Mouse (Mus musculus): ENCODE data around the gene Srpx2.
A peak's percentile ranks its signal among the peaks of the same experiment; 100 is the strongest.

The Srpx2 gene

DNA sequence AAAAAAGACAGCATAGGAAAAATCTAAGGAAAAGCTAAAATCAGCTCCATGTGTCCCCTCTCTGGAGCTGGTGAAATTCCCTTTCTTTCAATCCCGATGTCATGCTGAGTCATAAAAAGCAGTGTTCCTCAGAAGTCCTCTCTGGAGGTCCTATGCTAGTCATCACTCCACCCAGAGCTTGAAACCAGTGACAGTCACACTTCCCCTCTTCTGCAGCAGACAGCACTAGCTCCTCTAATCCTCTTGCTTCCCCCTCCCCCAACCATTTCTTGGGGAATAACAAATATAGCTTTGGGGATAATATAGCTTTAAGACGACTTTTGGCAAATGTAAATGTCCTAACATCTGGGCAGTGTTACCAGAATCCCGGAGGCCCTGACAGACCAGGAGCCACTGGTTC is at the start of gene Srpx2:
TSS of gene Srpx2 (plus strand) at position 166 of the 400 bp plus-strand sequence.
- no peak for DNase-seq (ENCODE audit: low read depth, low spot score)

DNA sequence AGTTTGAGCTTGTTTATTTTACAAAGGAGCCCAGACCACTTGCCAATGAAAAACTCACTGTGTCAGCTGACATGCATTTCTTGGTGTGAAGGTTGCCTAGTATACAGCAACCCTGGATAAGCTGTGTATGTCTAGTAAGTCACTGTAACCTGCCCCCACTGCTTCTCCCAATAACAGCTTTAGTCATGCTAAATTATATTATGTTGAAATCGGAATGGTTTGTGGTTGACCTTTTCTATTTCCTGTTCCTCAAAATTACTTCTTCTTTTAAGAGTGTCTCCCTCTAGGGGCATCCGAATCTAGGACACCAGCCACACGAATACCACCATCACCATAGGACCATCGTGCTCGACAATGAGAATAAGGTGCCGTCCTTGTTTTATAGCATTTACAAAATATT is 38.5 kb upstream of the Srpx2 start:
- no peak for DNase-seq (ENCODE audit: low read depth, low spot score)

DNA sequence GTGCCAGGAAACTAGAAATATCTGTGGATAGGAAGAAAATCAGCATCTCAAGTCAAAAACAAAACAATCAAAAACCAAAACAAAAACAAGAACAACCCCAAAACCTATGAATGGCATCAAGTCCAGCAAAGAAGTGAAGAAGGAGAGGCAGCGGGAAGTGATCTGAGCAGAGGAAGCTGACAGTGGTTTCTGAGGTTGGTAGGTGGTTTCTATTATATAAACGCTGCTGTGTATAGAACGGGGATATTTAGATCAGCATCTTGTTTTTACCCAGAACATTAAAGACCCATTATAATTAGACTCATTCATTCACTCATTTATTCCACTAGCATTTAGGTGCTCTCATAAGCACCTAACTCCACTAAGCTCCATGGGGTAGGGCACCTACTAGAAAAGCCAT is 20.9 kb upstream of the Srpx2 start:
- no peak for DNase-seq (ENCODE audit: low read depth, low spot score)

DNA sequence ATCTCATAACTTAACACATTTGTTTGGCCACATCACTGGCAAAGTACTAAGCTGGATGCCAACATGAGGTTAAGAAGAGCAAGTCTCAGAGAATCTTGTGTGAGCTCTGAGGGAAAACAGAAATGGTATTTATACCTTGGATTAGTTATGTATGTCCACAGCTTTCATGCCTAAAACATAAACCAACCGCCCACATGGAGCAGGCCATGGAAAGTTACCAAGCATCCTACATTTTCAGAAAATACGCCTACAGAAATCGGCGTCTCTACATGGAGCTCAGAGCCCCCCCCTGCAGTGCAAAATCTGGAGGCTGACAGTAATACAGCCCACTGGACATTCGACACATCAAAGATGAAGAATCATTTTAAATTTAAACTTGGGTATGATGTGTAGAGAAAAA is 20.1 kb upstream of the Srpx2 start:
- DNase-seq (ENCODE audit: low read depth, low spot score) = no peak

DNA sequence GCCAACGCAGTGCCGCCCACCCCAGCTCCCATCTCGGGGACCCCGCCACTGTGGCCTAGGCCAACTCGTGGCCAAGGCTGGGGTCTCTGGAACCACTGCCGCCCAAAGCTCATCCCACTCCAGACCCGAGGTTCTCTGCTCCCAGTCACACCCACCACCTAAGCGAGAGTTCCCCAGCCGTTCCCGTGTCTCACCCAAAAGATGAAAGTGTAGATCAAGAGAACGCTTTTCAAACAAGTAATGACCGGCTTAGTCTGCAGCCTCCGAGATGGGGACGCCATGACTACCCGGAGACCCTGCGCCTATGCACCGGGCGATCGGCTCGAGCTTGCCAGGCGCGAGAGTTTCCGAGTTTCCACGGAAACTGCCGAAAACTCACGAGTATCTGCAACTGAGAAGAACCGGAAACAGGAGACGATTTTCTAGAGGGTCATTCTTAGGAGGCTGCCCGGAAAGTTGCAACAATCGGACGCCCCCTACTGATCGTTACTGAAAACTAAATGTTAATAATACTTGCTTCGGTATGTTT is 10.1 kb upstream of the Srpx2 start, which contains the start of gene Tspan6:
TSS of gene Tspan6 (minus strand) at position 416 of the 529 bp plus-strand sequence.
- DNase-seq (ENCODE audit: low read depth, low spot score) = peak; percentile 76

DNA sequence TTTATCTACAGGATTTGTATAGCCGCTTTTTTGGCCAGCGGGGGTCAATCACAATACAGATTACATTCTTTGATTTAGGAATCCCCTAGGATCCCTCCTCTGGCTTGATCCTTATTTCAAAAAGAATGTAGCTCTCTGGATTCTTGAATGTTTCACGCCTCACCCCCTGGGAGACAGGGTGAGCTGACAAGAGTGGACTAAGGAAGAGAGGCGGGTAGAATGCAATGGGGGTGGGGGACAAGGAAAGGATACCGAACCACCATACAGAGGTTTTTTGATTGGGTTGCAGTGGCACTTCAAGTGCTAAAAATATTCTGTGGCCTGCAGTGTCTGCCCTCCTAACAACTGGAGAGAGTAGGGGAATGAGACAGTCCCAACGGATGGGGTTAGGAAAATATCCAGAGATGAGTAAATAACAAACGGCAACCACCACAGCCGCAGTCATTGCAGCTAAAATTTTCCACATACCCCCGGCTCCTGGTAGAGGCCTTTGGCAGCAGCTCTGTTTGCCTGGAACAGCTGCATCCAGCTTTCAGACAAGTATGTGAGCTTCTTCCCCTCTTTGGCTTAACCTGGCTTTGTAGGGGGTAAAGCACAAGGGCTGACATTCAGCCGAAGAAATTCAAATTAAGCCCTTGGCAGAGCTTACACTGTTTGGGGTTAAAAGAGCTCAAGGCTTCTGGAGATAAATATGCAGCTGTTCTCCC is 3.3 kb downstream of the Srpx2 start:
- no peak for DNase-seq (ENCODE audit: low read depth, low spot score)

DNA sequence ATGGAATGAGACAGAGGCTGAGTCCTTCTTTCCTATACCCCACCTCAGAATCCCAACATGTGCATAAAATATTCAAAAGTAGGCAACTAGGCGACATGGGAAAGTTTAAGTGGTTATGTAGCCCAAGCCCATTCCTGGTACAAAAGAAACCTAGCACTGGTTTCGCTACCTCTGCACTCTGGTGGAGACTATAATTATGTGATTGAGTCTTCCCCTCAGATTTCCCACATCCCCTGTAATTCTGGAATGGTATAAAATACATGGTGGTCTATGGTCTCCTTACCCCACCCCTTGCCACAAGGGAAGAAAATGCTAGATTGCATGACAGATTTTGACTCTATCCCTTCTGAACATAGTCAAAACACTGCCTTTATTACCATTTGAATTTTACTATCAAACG is 4.8 kb downstream of the Srpx2 start:
- no peak for DNase-seq (ENCODE audit: low read depth, low spot score)

DNA sequence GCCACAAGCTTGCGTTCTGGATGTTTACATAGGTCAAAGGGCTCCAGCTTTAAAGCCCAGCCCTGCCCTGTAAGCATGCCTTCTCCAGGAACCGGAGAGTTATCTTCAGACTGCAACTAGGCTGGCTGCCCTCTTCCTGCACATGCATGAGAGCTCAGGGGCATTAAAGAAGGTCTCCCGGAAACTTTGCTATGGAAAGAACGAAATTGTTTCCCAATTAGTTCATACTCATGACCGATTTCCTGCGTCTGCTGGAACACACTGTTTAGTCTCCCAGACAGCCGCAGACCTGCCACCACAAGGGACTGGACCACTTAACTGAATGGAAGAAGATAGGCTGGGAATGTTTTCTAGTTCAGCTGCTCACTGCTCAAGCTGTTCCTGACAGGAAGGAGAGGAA is 6.0 kb downstream of the Srpx2 start:
- DNase-seq (ENCODE audit: low read depth, low spot score) = no peak

DNA sequence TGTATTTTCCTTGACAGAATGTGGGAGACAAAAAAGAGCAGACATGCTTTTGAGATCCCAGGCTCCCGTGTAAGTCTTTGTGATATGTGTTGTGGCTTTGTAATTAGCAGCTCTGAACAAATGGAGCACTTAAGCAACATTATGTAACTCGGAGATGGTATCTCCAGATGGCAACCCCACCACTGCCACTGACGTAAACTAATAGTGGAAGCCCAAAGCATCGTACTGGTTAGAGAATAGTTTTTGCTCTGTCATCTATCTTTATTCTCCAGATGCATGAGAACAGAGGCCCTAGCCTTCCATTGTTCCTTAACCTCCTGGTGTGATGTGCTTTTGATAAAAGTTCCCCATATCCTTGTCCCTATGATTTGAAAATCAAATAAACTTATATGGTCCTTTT is 13.0 kb downstream of the Srpx2 start:
- no peak for DNase-seq (ENCODE audit: low read depth, low spot score)

DNA sequence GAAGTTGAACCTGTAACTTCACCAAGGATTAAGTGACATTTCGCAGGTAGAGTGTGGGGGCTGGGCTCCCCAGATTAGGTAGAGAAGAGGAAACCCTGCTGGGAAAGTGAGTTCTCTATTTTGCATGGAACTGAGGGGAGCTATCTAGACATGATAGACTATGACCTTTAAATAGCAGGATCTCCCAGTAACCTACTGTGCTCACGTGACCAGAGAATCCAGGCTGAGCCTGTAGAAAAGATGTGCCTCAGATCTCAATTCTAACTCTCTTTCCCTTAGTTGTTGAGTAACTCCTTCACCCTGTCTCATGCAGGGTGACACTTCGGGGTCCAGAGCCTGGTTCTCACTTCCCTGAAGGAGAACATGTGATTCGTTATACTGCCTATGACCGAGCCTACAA is 18.5 kb downstream of the Srpx2 start:
- no peak for DNase-seq (ENCODE audit: low read depth, low spot score)

DNA sequence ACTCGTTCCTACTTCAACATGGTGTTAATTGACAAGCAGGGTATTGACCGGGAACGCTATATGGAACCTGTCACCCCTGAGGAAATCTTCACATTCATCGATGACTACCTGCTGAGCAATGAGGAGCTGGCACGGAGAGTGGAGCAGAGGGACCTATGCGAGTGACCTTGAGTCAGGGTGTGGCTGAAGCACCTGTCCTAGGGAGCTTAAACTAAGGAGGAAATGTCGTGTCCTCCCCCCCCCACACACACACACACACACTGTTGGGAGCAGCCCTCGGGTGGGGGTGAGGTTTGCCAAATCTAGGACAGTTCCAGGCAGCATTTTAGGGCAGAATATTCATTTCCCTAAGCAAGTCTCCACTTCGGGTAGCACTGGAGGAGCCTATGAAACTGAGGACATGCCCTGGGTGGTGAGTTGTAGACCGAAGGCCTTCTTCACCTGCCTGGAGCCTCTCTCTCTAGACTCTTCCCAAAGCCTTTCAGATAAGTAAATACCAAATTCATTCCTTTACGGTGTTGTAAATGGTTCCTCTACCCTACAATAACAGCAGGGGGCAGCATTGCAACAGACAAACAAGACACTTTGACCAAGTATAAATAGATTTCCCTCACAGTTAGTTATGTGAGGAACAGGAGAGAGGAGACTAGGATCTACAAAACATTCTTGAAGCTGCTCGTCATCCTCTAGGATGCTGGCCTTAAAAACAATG is 23.2 kb downstream of the Srpx2 start:
- peak; percentile 50 for DNase-seq (ENCODE audit: low read depth, low spot score)

DNA sequence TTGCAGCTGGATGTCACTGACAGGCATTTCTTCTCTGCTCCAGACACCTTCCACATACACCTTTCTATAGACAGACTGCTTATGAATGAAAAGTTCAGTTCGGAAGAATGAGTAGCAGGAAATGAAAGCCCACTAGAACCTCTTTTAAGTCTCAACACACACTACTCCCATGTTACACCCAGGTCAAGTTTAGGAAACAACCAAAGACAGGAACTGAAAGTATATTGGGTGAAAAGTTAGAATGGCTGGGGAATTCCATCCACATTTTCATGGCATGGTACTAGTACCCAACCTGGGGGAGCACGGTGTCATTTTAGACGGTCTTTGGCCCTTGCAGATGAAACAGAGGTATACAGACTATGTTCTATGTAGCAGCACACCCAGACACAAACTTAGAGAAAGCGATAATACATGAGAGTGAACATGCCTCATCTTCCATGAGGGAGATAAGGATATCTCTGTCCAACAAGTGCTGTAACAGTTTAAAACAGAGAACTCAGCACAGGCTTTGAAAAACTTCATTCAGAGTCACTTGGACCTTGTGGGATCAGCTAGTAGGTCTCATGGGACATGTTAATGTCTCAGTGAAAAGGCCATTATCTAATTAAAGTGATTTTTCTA is 28.5 kb downstream of the Srpx2 start:
- no peak for DNase-seq (ENCODE audit: low read depth, low spot score)

DNA sequence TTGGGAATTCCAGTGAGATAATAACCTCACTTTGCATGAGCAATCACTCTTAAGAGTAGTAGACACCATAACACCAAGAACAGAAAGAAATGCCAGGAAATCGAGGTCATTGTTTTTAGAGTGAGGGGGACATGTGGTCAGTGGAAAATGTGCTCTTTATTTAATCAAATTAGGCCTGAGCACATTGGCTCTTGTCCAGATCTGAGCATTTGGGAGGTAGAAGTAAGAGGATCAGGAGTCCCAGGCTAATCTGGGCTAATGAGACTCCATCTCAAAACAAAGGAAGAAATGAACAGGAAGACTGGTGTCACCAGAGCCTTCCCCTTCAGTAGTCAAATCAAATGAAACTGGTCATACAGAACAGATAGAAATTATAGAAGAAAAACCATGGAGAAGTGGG is 31.3 kb downstream of the Srpx2 start:
- no peak for DNase-seq (ENCODE audit: low read depth, low spot score)

DNA sequence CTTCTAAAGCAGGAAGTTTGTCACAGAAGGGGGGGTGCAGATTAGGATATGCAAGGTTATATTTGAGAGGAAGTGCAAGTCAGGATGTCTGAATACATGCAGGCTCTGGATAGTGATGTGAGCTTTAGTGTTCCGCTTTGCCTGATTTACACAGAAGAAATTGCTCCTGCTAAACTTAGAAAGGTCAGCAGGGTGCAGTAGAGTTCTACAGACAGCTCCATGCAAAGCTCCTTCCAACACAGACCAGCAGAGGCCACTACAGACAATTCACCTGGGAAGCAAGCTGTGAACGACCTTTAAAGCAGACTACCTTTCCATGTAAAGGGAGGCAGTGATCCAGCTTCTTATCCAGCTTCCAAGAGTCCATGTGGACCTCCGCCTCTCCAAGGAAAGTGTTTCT is 39.2 kb downstream of the Srpx2 start:
- DNase-seq (ENCODE audit: low read depth, low spot score) = peak; percentile 56

DNA sequence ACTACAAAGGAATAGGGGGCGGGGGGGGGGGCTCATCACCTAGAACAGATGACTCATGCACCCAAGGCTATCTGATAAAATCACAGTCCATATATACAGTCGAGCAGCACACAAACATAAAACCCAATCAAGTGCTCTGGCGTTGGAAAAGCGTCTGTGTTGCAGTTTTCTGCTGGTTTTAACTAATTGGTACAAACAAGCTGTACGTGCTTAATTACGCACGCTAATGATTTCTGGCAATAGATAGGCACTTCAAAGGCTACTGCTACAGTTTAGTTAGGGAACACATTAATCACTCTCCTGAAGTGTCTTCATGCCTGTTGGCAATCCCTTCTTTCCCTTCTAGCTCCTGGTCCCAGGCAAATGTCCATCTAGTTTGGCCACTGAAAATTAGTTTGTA is 46.4 kb downstream of the Srpx2 start:
- no peak for DNase-seq (ENCODE audit: low read depth, low spot score)

DNA sequence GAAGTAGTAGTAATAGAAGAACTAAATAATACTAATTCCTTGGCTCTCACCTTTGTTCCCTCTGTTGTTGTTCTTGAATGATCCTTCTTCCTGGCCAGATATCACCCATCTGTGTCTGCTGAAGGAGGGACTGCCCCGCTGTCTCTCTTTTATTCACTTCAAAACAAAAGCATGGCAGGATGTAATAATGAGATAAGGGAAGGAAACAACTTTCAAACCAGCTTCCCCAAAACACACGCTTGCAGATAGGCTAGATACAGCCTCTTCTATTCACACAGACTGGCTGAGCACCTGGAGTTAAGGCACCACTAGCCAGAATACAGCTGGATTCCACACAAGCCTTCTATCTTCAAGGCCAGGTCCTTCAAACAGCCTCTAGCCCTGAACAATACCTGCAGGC is 52.4 kb downstream of the Srpx2 start:
- no peak for DNase-seq (ENCODE audit: low read depth, low spot score)

DNA sequence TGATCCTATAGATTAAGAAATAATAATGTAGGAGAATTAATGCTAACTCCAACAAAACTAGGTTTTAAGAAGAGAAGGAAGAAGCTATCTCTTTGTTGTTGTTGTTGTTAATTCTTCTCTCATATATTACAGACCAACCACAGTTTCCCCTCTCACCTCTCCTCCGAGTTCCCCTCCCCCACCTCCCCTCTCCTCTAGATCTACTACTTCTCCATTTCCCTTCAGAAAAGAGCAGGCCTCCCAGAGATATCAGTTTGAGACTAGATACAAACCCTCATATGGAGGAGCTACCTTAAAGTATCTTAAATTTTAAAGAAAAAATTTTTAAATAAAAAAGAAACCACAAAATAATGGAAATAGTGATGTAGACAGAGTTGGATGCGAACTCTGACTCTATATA is 56.4 kb downstream of the Srpx2 start:
- no peak for DNase-seq (ENCODE audit: low read depth, low spot score)

DNA sequence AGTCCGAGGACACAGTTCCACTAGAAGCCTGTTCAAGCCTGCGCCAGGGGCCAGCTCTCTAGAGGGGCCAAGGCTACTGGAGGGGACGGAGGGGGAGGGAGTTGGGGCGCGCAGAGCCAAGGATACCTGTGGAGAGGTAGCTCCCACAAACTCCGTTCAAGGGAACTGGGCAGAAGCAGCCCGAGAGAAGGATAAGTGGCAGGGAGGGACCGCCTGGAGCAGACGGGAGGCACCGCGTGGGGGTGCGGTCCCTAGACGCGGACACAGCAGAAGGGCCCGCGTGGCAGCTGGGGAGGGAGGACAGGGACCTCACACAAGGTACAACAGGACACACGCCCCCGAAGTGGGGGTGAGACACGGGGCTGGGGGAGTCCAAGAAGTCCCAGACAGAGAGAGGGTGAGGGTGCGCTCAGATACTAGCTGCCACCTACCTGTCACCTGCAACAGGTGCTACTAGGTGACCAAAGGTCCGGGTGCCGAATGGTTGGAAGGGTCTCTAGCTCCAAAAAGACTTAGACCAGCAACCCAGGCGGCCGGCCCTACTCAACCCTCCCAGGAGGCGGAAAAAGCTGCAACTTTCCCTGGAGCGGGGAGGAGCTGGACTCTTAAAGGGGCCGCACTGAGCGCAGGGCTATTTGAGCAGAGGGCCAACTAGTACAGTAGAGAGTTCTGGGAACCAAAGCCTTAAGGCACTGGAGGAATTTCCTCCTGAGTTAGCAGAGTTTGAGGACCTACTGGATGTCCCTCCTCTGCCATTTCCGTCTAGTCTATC is 73.2 kb downstream of the Srpx2 start, which contains the start of gene Sytl4:
TSS of gene Sytl4 (minus strand) at position 582 of the 772 bp plus-strand sequence.
- DNase-seq (ENCODE audit: low read depth, low spot score) = peak; percentile 1
